Mouse (Mus musculus) G1E (cell line): ENCODE results near the gene Gdpd1.

Source experiments
- CTCF ChIP-seq: IDR thresholded peaks from 2 replicates; pipeline ENCODE4 v1.5.1; 2012; ENCODE audit warnings: low read depth, low read length, inconsistent platforms, mixed read lengths
- POLR2AphosphoS5 ChIP-seq: IDR thresholded peaks from 2 replicates; pipeline ENCODE4 v1.6.1; 2012; ENCODE audit warnings: low read depth, low read length, inconsistent platforms; ENCODE audit not compliant: insufficient replicate concordance
- TAL1 ChIP-seq: conservative IDR thresholded peaks from 2 replicates; pipeline ENCODE4 v1.6.1; 2012; ENCODE audit warnings: low read depth, low read length, inconsistent platforms, mixed read lengths

DNA sequence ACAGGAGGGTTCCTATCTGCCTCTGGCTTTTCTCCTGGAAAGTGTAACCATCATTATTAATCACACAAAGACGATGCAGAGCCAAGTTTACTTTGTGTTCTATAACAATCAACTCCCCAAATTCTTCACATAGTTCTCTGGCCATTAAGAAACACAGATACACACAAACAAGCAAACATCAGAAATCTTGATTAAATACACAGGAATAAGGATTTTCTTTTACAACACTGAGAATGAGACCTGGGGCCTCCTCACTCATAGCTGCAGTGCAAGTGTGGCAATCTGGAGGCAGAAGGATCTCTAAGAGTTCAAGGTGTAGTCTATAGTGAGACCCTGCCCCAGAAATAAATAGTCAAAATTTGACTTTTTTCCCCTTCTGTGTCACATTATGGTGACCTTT is 9.8 kb upstream of the Gdpd1 start:
- no peak for TF ChIP-seq CTCF
- no peak for TF ChIP-seq TAL1
- TF ChIP-seq POLR2AphosphoS5: no peak
